Mouse (Mus musculus): ENCODE data around the gene Grid2. TPM values are rescaled to one million over a fixed set of nuclear protein-coding genes. Genes with fewer than 3 reads are reported as not detected.

Gene Grid2
- polyA plus RNA-seq, 1 experiment: 0.06 TPM

GRCm38 (mm10) chr6:64047950-64048349 lies 792.3 kb downstream of the Grid2 start:
- Histone ChIP-seq H3K4me1 (ENCODE audit: control insufficient read depth, insufficient read depth, low read length) (no peaks in the 10 kb centered on the region), H3K4me3 (ENCODE audit: control insufficient read depth, low read depth, low read length) (no peak overlapping the region), H3K27me3 (ENCODE audit: control insufficient read depth, insufficient read depth, low read length) (no peaks in the 10 kb centered on the region), H3K36me3 (ENCODE audit: control insufficient read depth, insufficient read depth, low read length) (no peaks in the 10 kb centered on the region), H3K27ac (ENCODE audit: control insufficient read depth, insufficient read depth, low read depth, low read length) (no peak overlapping the region)
- TF ChIP-seq CTCF (IDR thresholded peaks at IDR 0.05; ENCODE audit: control insufficient read depth, insufficient read depth, insufficient replicate concordance, low read depth, low read length) (no peak), POLR2A (IDR thresholded peaks at IDR 0.05; ENCODE audit: control insufficient read depth, low read depth, low read length) (no peak)

GRCm38 (mm10) chr6:64063858-64064257 lies 808.2 kb downstream of the Grid2 start:
- Histone ChIP-seq H3K4me1 (ENCODE audit: control insufficient read depth, insufficient read depth, low read length) (no peaks in the 10 kb centered on the region), H3K27me3 (ENCODE audit: control insufficient read depth, insufficient read depth, low read length) (no peaks in the 10 kb centered on the region), H3K4me3 (ENCODE audit: control insufficient read depth, low read depth, low read length) (no peak overlapping the region), H3K27ac (ENCODE audit: control insufficient read depth, insufficient read depth, low read depth, low read length) (no peak overlapping the region), H3K36me3 (ENCODE audit: control insufficient read depth, insufficient read depth, low read length) (no peaks in the 10 kb centered on the region)
- TF ChIP-seq CTCF (IDR thresholded peaks at IDR 0.05; ENCODE audit: control insufficient read depth, insufficient read depth, insufficient replicate concordance, low read depth, low read length) (no peak), POLR2A (IDR thresholded peaks at IDR 0.05; ENCODE audit: control insufficient read depth, low read depth, low read length) (no peak)

GRCm38 (mm10) chr6:64064704-64065103 lies 809.0 kb downstream of the Grid2 start:
- Histone ChIP-seq H3K27ac (ENCODE audit: control insufficient read depth, insufficient read depth, low read depth, low read length) (no peak overlapping the region), H3K36me3 (ENCODE audit: control insufficient read depth, insufficient read depth, low read length) (no peaks in the 10 kb centered on the region), H3K27me3 (ENCODE audit: control insufficient read depth, insufficient read depth, low read length) (no peaks in the 10 kb centered on the region), H3K4me1 (ENCODE audit: control insufficient read depth, insufficient read depth, low read length) (no peaks in the 10 kb centered on the region), H3K4me3 (ENCODE audit: control insufficient read depth, low read depth, low read length) (no peak overlapping the region)
- TF ChIP-seq CTCF (IDR thresholded peaks at IDR 0.05; ENCODE audit: control insufficient read depth, insufficient read depth, insufficient replicate concordance, low read depth, low read length): no peak
- TF ChIP-seq POLR2A (IDR thresholded peaks at IDR 0.05; ENCODE audit: control insufficient read depth, low read depth, low read length): no peak

DNA sequence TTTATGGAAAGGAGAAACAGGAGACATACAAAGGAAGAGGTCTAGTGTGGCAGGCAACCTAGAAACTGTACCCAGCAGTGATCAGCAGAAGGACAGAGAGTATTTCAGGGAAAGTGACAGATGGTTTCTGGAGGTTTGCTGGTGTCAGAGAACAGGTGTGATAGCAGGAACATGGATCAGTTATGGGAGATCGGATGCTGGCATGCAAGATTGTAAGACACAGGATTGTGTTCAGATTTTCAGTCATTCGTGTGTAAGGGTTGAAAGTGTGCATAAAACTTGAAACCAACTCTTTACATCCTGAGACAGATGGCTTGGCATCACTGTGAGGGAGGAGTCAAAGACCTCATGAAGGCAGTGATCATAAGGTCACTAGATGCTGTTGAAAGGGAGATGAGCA lies 817.7 kb downstream of the Grid2 start:
- Histone ChIP-seq H3K27me3 (ENCODE audit: control insufficient read depth, insufficient read depth, low read length) (no peaks in the 10 kb centered on the region), H3K27ac (ENCODE audit: control insufficient read depth, insufficient read depth, low read depth, low read length) (no peak overlapping the region), H3K36me3 (ENCODE audit: control insufficient read depth, insufficient read depth, low read length) (no peaks in the 10 kb centered on the region), H3K4me3 (ENCODE audit: control insufficient read depth, low read depth, low read length) (no peak overlapping the region), H3K4me1 (ENCODE audit: control insufficient read depth, insufficient read depth, low read length) (no peaks in the 10 kb centered on the region)
- TF ChIP-seq POLR2A (IDR thresholded peaks at IDR 0.05; ENCODE audit: control insufficient read depth, low read depth, low read length) (no peak), CTCF (IDR thresholded peaks at IDR 0.05; ENCODE audit: control insufficient read depth, insufficient read depth, insufficient replicate concordance, low read depth, low read length) (no peak)

DNA sequence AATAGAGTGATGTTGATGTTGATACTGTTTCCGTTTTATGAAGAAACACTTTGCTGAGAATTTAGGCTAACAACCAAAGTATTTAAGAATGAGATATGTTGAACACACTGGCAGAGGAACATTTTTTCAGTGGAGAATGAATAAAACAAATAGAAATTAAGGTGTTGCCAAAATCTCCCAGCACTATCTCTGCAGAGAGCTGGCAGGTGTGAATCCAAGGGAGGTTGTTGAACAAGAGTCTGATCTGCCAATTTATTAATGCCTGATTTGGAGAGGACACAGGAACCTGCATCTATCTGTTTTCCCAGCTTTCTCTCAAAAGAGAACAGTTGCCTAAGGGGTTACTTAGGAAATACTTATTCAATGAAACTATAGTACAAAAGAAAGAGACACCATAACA lies 822.2 kb downstream of the Grid2 start:
- no peak overlapping the region for H3K4me3 ChIP-seq (ENCODE audit: control insufficient read depth, low read depth, low read length)

DNA sequence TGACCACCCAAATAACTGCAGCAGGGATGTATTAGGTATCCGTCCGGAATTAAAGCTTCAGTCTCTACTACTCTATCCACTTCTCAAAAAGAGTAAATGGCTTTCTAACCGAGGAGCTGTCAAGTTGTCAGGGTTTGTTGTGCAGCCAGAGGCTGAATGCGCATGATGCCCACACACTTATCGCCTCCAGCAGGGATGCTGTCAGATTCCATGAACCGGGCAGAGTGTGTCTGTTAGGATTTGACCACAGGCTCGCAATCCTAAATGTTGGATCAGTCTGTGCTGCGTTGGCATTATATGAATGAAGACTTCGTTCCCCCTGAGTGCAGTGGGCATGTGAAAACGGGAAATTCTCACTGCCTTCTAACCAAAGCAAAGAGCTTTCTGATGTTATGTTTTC lies 843.0 kb downstream of the Grid2 start:
- Histone ChIP-seq H3K27me3 (ENCODE audit: control insufficient read depth, insufficient read depth, low read length) (no peaks in the 10 kb centered on the region), H3K27ac (ENCODE audit: control insufficient read depth, insufficient read depth, low read depth, low read length) (no peak overlapping the region), H3K36me3 (ENCODE audit: control insufficient read depth, insufficient read depth, low read length) (no peaks in the 10 kb centered on the region), H3K4me3 (ENCODE audit: control insufficient read depth, low read depth, low read length) (no peak overlapping the region), H3K4me1 (ENCODE audit: control insufficient read depth, insufficient read depth, low read length) (no peaks in the 10 kb centered on the region)
- TF ChIP-seq CTCF (IDR thresholded peaks at IDR 0.05; ENCODE audit: control insufficient read depth, insufficient read depth, insufficient replicate concordance, low read depth, low read length): no peak
- no peak for TF ChIP-seq POLR2A (IDR thresholded peaks at IDR 0.05; ENCODE audit: control insufficient read depth, low read depth, low read length)

More for the DNA sequence above, 822.2 kb downstream of the Grid2 start:
- Histone ChIP-seq H3K27me3 (ENCODE audit: control insufficient read depth, insufficient read depth, low read length) (no peaks in the 10 kb centered on the region), H3K27ac (ENCODE audit: control insufficient read depth, insufficient read depth, low read depth, low read length) (no peak overlapping the region), H3K4me1 (ENCODE audit: control insufficient read depth, insufficient read depth, low read length) (no peaks in the 10 kb centered on the region), H3K36me3 (ENCODE audit: control insufficient read depth, insufficient read depth, low read length) (no peaks in the 10 kb centered on the region)
- TF ChIP-seq POLR2A (IDR thresholded peaks at IDR 0.05; ENCODE audit: control insufficient read depth, low read depth, low read length): no peak
- TF ChIP-seq CTCF (IDR thresholded peaks at IDR 0.05; ENCODE audit: control insufficient read depth, insufficient read depth, insufficient replicate concordance, low read depth, low read length): no peak

GRCm38 (mm10) chr6:64114594-64114993 lies 858.9 kb downstream of the Grid2 start:
- Histone ChIP-seq H3K36me3 (ENCODE audit: control insufficient read depth, insufficient read depth, low read length) (no peaks in the 10 kb centered on the region), H3K4me3 (ENCODE audit: control insufficient read depth, low read depth, low read length) (no peak overlapping the region), H3K27me3 (ENCODE audit: control insufficient read depth, insufficient read depth, low read length) (no peaks in the 10 kb centered on the region), H3K4me1 (ENCODE audit: control insufficient read depth, insufficient read depth, low read length) (no peaks in the 10 kb centered on the region), H3K27ac (ENCODE audit: control insufficient read depth, insufficient read depth, low read depth, low read length) (no peak overlapping the region)
- TF ChIP-seq CTCF (IDR thresholded peaks at IDR 0.05; ENCODE audit: control insufficient read depth, insufficient read depth, insufficient replicate concordance, low read depth, low read length) (no peak), POLR2A (IDR thresholded peaks at IDR 0.05; ENCODE audit: control insufficient read depth, low read depth, low read length) (no peak)

GRCm38 (mm10) chr6:64136275-64136674 lies 880.6 kb downstream of the Grid2 start:
- no peak overlapping the region for H3K27ac ChIP-seq (ENCODE audit: control insufficient read depth, insufficient read depth, low read depth, low read length)
- no peak for TF ChIP-seq CTCF (IDR thresholded peaks at IDR 0.05; ENCODE audit: control insufficient read depth, insufficient read depth, insufficient replicate concordance, low read depth, low read length)
- no peak for TF ChIP-seq POLR2A (IDR thresholded peaks at IDR 0.05; ENCODE audit: control insufficient read depth, low read depth, low read length)

More at GRCm38 (mm10) chr6:64136275-64136674, 880.6 kb downstream of the Grid2 start:
- H3K27me3 ChIP-seq (ENCODE audit: control insufficient read depth, insufficient read depth, low read length): no peaks in the 10 kb centered on the region
- no peaks in the 10 kb centered on the region for H3K36me3 ChIP-seq (ENCODE audit: control insufficient read depth, insufficient read depth, low read length)
- H3K4me3 ChIP-seq (ENCODE audit: control insufficient read depth, low read depth, low read length): no peak overlapping the region
- H3K4me1 ChIP-seq (ENCODE audit: control insufficient read depth, insufficient read depth, low read length): no peaks in the 10 kb centered on the region
